Mouse (Mus musculus): Measurements from ENCODE around the gene Tmem198.

DNA sequence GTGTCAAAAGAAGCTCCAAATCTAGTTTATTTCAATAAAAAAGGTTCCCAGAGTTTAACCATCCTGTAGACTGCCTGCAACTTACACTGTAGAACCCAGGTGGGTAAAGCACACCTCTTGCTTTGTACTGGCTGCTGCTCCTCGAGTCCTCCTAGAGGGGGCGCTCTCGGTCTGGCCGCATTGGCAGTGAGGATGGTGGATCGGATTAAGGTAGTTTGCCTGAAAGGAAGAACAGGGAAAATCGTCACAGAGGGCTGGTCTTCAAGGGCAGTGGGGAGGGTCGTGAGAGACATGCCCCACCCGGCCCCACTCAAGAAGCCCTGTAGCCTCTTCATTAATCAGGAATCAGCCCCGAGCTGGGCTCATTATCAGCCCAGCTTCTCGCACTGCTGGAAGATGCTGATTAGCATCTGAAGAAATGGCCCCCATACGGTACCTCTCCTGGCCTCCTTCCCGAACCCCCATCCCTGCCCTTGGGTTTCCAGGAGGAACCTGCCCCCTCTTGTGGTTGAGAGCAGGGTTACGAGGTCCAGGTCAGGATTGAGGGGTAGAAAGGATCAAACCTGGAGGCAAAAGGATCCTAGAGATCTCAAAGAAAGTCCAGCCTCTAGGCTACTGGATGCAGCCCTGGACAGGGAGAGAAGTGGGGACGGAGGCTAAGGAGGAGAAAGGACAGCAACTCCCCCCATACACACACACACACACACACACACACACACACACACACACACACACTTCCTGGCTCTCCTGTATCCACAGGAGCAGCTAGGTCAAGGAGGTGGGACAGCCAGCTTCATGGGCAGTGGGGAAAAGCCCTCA is 22.4 kb upstream of the Tmem198 start:
- peak; percentile 88 for TF ChIP-seq CTCF (IDR thresholded peaks at IDR 0.05; ENCODE audit: low read depth, low read length)
- no peak for TF ChIP-seq POLR2A (IDR thresholded peaks at IDR 0.05; ENCODE audit: insufficient read depth, low read length)
